Mouse (Mus musculus) MEL (cell line): ENCODE results near the gene Nsrp1. TPM values are rescaled to one million over a fixed set of nuclear protein-coding genes. Genes with fewer than 3 reads are reported as not detected.

ENCODE experiments used
- DNase-seq: peaks from one replicate; pipeline ENCODE4 v3.0.0; 2011; ENCODE audit warnings: low read depth, low spot score
- H3K27ac ChIP-seq: 2 replicates; pipeline ENCODE4 v1.5.1; 2012; ENCODE audit warnings: low read depth, mild to moderate bottlenecking, control low read depth, low read length, moderate library complexity; ENCODE audit not compliant: control insufficient read depth
- H3K27me3 ChIP-seq, 2 experiments: fragments of 150-350 bp in 1 of 2; sonication (generic) in 1 of 2; 2 replicates each; pipeline ENCODE4 v1.6.1; 2012; ENCODE audit warnings: low read length in 2 of 2, mild to moderate bottlenecking in 2 of 2, improper control_type of control experiment in 1 of 2, moderate library complexity in 1 of 2; ENCODE audit not compliant: insufficient read depth in 2 of 2, control insufficient read depth in 1 of 2
- H3K36me3 ChIP-seq, 2 experiments: 2 replicates each; pipeline ENCODE4 v1.6.1; 2012 to 2014; ENCODE audit warnings: low read length in 2 of 2, improper control_type of control experiment in 1 of 2, inconsistent platforms in 1 of 2, mild to moderate bottlenecking in 1 of 2; ENCODE audit not compliant: insufficient read depth in 2 of 2, control insufficient read depth in 1 of 2
- H3K4me1 ChIP-seq, 2 experiments: fragments of 150-350 bp in 1 of 2; sonication (generic) in 1 of 2; 2 replicates each; pipeline ENCODE4 v1.6.1; 2012; ENCODE audit warnings: low read length in 2 of 2, improper control_type of control experiment in 1 of 2, mild to moderate bottlenecking in 1 of 2; ENCODE audit not compliant: insufficient read depth in 2 of 2, control insufficient read depth in 1 of 2
- H3K4me3 ChIP-seq, 2 experiments: fragments of 150-350 bp in 1 of 2; sonication (generic) in 1 of 2; 2 replicates each; pipeline ENCODE4 v1.5.1; 2012; ENCODE audit warnings: low read depth in 2 of 2, low read length in 2 of 2, mild to moderate bottlenecking in 2 of 2, moderate library complexity in 2 of 2, control low read depth in 1 of 2, improper control_type of control experiment in 1 of 2; ENCODE audit not compliant: control insufficient read depth in 1 of 2, insufficient read depth in 1 of 2
- H3K79me2 ChIP-seq: 2 replicates; pipeline ENCODE4 v1.6.1; 2012; ENCODE audit warnings: mild to moderate bottlenecking, low read length, moderate library complexity; ENCODE audit not compliant: control insufficient read depth, poor library complexity, insufficient read depth
- H3K9ac ChIP-seq: 2 replicates; pipeline ENCODE4 v1.6.1; 2012; ENCODE audit warnings: low read depth, mild to moderate bottlenecking, control low read depth, low read length, moderate library complexity; ENCODE audit not compliant: control insufficient read depth, poor library complexity, severe bottlenecking
- H3K9me3 ChIP-seq: fragments of 150-350 bp; sonication (generic); replicated peaks from 2 replicates; pipeline ENCODE4 v1.6.1; 2012; ENCODE audit warnings: mild to moderate bottlenecking, low read length, improper control_type of control experiment, moderate library complexity; ENCODE audit not compliant: insufficient read depth
- CHD2 ChIP-seq: IDR thresholded peaks from 2 replicates; pipeline ENCODE4 v1.6.1; 2011; ENCODE audit warnings: low read length, improper control_type of control experiment
- CTCF ChIP-seq, 3 experiments: IDR thresholded peaks in 2 of 3; conservative IDR thresholded peaks in 1 of 3; 2 replicates each; pipeline ENCODE4 v1.5.1; 2011 to 2012; ENCODE audit warnings: low read length in 3 of 3, low read depth in 2 of 3, mild to moderate bottlenecking in 2 of 3, improper control_type of control experiment in 1 of 3, inconsistent platforms in 1 of 3, mixed read lengths in 1 of 3, moderate library complexity in 1 of 3; ENCODE audit not compliant: control insufficient read depth in 1 of 3, insufficient read depth in 1 of 3, poor library complexity in 1 of 3, severe bottlenecking in 1 of 3
- ELF1 ChIP-seq: IDR thresholded peaks from 2 replicates; pipeline ENCODE4 v1.6.1; 2014; ENCODE audit warnings: low read depth, mild to moderate bottlenecking, inconsistent platforms, low read length, improper control_type of control experiment, moderate library complexity
- GABPA ChIP-seq: IDR thresholded peaks from 2 replicates; pipeline ENCODE4 v1.6.1; 2012; ENCODE audit warnings: low read depth, mild to moderate bottlenecking, inconsistent platforms, low read length, improper control_type of control experiment, moderate library complexity
- GATA1 ChIP-seq: IDR thresholded peaks from 2 replicates; pipeline ENCODE4 v1.6.1; 2011; ENCODE audit warnings: low read depth, low read length, improper control_type of control experiment
- HCFC1 ChIP-seq: IDR thresholded peaks from 2 replicates; pipeline ENCODE4 v1.6.1; 2012; ENCODE audit warnings: low read depth, mild to moderate bottlenecking, inconsistent platforms, low read length, improper control_type of control experiment, moderate library complexity
- MAX ChIP-seq: IDR thresholded peaks from 2 replicates; pipeline ENCODE4 v1.6.1; 2011; ENCODE audit warnings: low read length, improper control_type of control experiment
- MEF2A ChIP-seq: IDR thresholded peaks from 2 replicates; pipeline ENCODE4 v1.6.1; 2014; ENCODE audit warnings: low read depth, mild to moderate bottlenecking, inconsistent platforms, low read length, improper control_type of control experiment; ENCODE audit not compliant: poor library complexity, insufficient replicate concordance, severe bottlenecking; ENCODE audit errors: extremely low read depth
- MXI1 ChIP-seq: IDR thresholded peaks from 2 replicates; pipeline ENCODE4 v1.6.1; 2011; ENCODE audit warnings: mild to moderate bottlenecking, low read depth, low read length, improper control_type of control experiment
- NELFE ChIP-seq: IDR thresholded peaks from 2 replicates; pipeline ENCODE4 v1.6.1; 2011; ENCODE audit warnings: low read depth, low read length, improper control_type of control experiment
- NRF1 ChIP-seq: IDR thresholded peaks from 2 replicates; pipeline ENCODE4 v1.6.1; 2014; ENCODE audit warnings: low read depth, mild to moderate bottlenecking, inconsistent platforms, low read length, improper control_type of control experiment, moderate library complexity; ENCODE audit not compliant: poor library complexity, insufficient read depth, severe bottlenecking
- POLR2A ChIP-seq, 2 experiments: IDR thresholded peaks; 2 replicates each; pipeline ENCODE4 v1.6.1; 2011 to 2012; ENCODE audit warnings: low read length in 2 of 2, mild to moderate bottlenecking in 2 of 2, control low read depth in 1 of 2, improper control_type of control experiment in 1 of 2, low read depth in 1 of 2, moderate library complexity in 1 of 2; ENCODE audit not compliant: control insufficient read depth in 1 of 2, insufficient read depth in 1 of 2, poor library complexity in 1 of 2
- RAD21 ChIP-seq: IDR thresholded peaks from 2 replicates; pipeline ENCODE4 v1.6.1; 2011; ENCODE audit warnings: mild to moderate bottlenecking, low read depth, low read length, improper control_type of control experiment
- RCOR1 ChIP-seq: IDR thresholded peaks from 2 replicates; pipeline ENCODE4 v1.6.1; 2012; ENCODE audit warnings: low read depth, mild to moderate bottlenecking, inconsistent platforms, low read length, improper control_type of control experiment
- SIN3A ChIP-seq: IDR thresholded peaks from 2 replicates; pipeline ENCODE4 v1.6.1; 2012; ENCODE audit warnings: low read length, improper control_type of control experiment, inconsistent platforms
- SMC3 ChIP-seq: IDR thresholded peaks from 2 replicates; pipeline ENCODE4 v1.6.1; 2011; ENCODE audit warnings: low read depth, low read length, improper control_type of control experiment
- TCF12 ChIP-seq: IDR thresholded peaks from 2 replicates; pipeline ENCODE4 v1.6.1; 2014; ENCODE audit warnings: low read depth, mild to moderate bottlenecking, inconsistent platforms, low read length, improper control_type of control experiment, moderate library complexity
- UBTF ChIP-seq: IDR thresholded peaks from 2 replicates; pipeline ENCODE4 v1.6.1; 2012; ENCODE audit warnings: low read depth, mild to moderate bottlenecking, inconsistent platforms, low read length, improper control_type of control experiment, moderate library complexity, borderline replicate concordance; ENCODE audit not compliant: insufficient read depth
- USF2 ChIP-seq, 2 experiments: IDR thresholded peaks; 2 replicates each; pipeline ENCODE4 v1.6.1; 2011 to 2012; ENCODE audit warnings: improper control_type of control experiment in 2 of 2, low read length in 2 of 2, borderline replicate concordance in 1 of 2, inconsistent platforms in 1 of 2, low read depth in 1 of 2, mild to moderate bottlenecking in 1 of 2; ENCODE audit not compliant: insufficient read depth in 1 of 2
- ZC3H11A ChIP-seq: IDR thresholded peaks from 2 replicates; pipeline ENCODE4 v1.6.1; 2012; ENCODE audit warnings: low read depth, mild to moderate bottlenecking, inconsistent platforms, low read length, improper control_type of control experiment
- ZNF384 ChIP-seq: IDR thresholded peaks from 2 replicates; pipeline ENCODE4 v1.6.1; 2012; ENCODE audit warnings: low read depth, mild to moderate bottlenecking, inconsistent platforms, low read length, improper control_type of control experiment
- polyA plus RNA-seq, 2 experiments: library from polyadenylated mRNA; stranded (reverse) in 1 of 2; unstranded in 1 of 2; fragments of >175 nt in 1 of 2; fragments of >200 nt in 1 of 2; gene quantifications; 2 replicates each; pipeline versions ENCODE4 v1.2.1 to v1.2.4; 2012; ENCODE audit warnings: low replicate concordance in 2 of 2, low read depth in 1 of 2; ENCODE audit not compliant: insufficient read length in 2 of 2, insufficient read depth in 1 of 2, missing spikeins in 1 of 2
- total RNA-seq: library from RNA; depleted of rRNA; stranded (reverse); fragments of 300-350 nt; gene quantifications from 2 replicates; pipeline ENCODE4 v1.2.3, GENCODE M21; 2012

Gene Nsrp1
- total and polyA plus RNA-seq, 3 experiments, result 21.0 to 140 (median 21.6) TPM

GRCm38 (mm10) chr11:76997916-76998704 lies 80.1 kb downstream of the Nsrp1 start, which contains the start of gene Slc6a4:
Gene Slc6a4, plus strand, starts transcription at chr11:76998603.
- peak; percentile 54 for DNase-seq
- Histone ChIP-seq H3K36me3 (peaks cover 0 to 7% of the 10 kb centered on the region in 2 experiments; a peak in 2 of 4 replicates), H3K4me1 (peaks cover 0 to 19% of the 10 kb centered on the region in 2 experiments; a peak in 2 of 4 replicates)
- TF ChIP-seq POLR2A (IDR thresholded peaks at IDR 0.05; ENCODE audit: control insufficient read depth in 1 of 2, insufficient read depth in 1 of 2, low read depth in 1 of 2, low read length in 2 of 2, poor library complexity in 1 of 2) (no peak), CHD2 (no peak), GABPA (no peak), ZNF384 (no peak), GATA1 (no peak), NELFE (0 out of 2 replicates have a peak, but pooled peaks have one; percentile 6)
- TF ChIP-seq, all 39 proteins: peak for 1
- no peak within 1 kb of the TSS for H3K27ac ChIP-seq
- H3K79me2 ChIP-seq, result no peaks in the 10 kb centered on the region
- H3K9me3 ChIP-seq, result no peaks in the 10 kb centered on the region
- peak within 1 kb of the TSS; percentile 53 to 61 for H3K4me3 ChIP-seq
- peaks cover 0 to 4% of the 10 kb centered on the region in 2 experiments; a peak in 2 of 4 replicates for H3K27me3 ChIP-seq
- H3K9ac ChIP-seq, result peak within 1 kb of the TSS; percentile 41

DNA sequence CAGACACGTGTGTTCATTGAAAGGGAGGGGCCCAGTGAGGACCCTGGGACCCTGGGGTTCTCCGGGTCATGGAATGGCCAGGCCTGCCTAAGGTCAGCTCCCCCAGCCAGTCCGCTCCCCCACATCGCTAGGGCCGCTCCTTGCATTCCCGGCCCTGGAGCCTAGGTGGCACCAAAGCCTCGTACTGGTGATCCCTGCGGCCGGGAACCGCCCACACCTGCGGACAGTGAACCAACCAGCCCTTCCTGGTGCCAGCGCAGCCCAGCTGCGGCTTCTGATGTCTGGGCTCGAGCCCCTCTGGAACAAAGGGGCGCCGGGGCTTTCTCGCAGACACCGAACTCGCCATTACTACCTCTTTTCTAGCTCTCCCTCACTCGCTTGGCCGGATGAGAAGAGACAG lies 80.9 kb downstream of the Nsrp1 start:
- peak; percentile 74 for DNase-seq

More for the DNA sequence above, 80.9 kb downstream of the Nsrp1 start:
- peak overlapping the region; percentile 53 to 61 for H3K4me3 ChIP-seq
- peaks cover 0 to 9% of the 10 kb centered on the region in 2 experiments; a peak in 2 of 4 replicates for H3K36me3 ChIP-seq
- H3K27ac ChIP-seq, result no peak overlapping the region
- peak overlapping the region; percentile 41 for H3K9ac ChIP-seq
- no peaks in the 10 kb centered on the region for H3K79me2 ChIP-seq
- TF ChIP-seq MAX (no peak), SIN3A (peak; percentile 67), RAD21 (peak; percentile 92), POLR2A (IDR thresholded peaks at IDR 0.05; ENCODE audit: control insufficient read depth in 1 of 2, insufficient read depth in 1 of 2, low read depth in 1 of 2, low read length in 2 of 2, poor library complexity in 1 of 2) (no peak), TCF12 (no peak), ELF1 (0 out of 2 replicates have a peak, but pooled peaks have one; percentile 24), ZNF384 (0 out of 2 replicates have a peak, but pooled peaks have one; percentile 12), SMC3 (peak; percentile 76), CTCF (IDR thresholded peaks at IDR 0.05 in 2 of 3, conservative IDR thresholded peaks at IDR 0.05 in 1 of 3; ENCODE audit: control insufficient read depth in 1 of 3, insufficient read depth in 1 of 3, low read depth in 2 of 3, low read length in 3 of 3, poor library complexity in 1 of 3, severe bottlenecking in 1 of 3) (peak; percentile 67 to 97 (median 93)), NRF1 (no peak), UBTF (no peak), USF2 (IDR thresholded peaks at IDR 0.05; ENCODE audit: borderline replicate concordance in 1 of 2, insufficient read depth in 1 of 2, low read depth in 1 of 2, low read length in 2 of 2) (no peak), RCOR1 (no peak), NELFE (0 out of 2 replicates have a peak, but pooled peaks have one; percentile 4), ZC3H11A (peak; percentile 80), CHD2 (no peak), MXI1 (no peak), HCFC1 (0 out of 2 replicates have a peak, but pooled peaks have one; percentile 34), MEF2A (no peak)
- H3K27me3 ChIP-seq, result peaks cover 0 to 4% of the 10 kb centered on the region in 2 experiments; a peak in 2 of 4 replicates
- H3K9me3 ChIP-seq, result no peaks in the 10 kb centered on the region
- H3K4me1 ChIP-seq, result peaks cover under 1 to 23% of the 10 kb centered on the region in 2 experiments; a peak in 3 of 4 replicates
